Mouse (Mus musculus) urinary bladder, postnatal 36 days (tissue): Measurements from ENCODE around the gene Rfc5.

Experiments
- DNase-seq, 2 experiments: peaks; one replicate each; pipeline ENCODE4 v3.0.0; 2022; ENCODE audit warnings: low spot score in 2 of 2, mixed read lengths in 1 of 2

The Rfc5 gene

GRCm38 (mm10) chr5:117376331-117376761, 12.5 kb downstream of the Rfc5 start:
- DNase-seq, result no peak

DNA sequence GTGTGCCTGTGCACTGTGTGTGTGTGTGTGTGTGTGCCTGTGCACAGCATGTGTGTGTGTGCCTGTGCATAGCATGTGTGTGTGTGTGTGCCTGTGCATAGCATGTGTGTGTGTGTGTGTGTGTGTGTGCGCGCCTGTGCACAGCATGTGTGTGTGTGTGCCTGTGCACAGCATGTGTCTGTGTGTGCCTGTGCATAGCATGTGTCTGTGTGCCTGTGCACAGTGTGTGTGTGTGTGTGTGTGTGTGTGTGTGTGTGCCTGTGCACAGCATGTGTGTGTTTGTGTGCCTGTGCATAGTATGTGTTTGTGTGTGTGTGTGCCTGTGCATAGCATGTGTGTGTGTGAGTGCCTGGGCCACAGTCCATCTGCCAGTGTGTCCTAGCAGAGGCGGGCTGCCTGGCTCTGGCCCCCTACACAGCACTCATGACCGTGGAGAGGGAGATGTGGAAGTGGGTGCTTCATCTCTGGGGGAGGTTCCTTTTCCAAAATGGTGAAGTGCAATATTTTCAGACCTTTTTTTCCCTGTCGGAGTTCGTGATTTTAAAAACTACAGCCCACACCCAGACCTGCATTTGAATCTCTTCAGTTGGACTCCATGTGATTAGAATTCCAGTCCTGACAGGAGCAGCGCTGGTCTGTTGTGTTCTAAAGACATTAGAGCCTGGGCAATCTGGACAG, 14.3 kb downstream of the Rfc5 start:
- DNase-seq, result no peak

DNA sequence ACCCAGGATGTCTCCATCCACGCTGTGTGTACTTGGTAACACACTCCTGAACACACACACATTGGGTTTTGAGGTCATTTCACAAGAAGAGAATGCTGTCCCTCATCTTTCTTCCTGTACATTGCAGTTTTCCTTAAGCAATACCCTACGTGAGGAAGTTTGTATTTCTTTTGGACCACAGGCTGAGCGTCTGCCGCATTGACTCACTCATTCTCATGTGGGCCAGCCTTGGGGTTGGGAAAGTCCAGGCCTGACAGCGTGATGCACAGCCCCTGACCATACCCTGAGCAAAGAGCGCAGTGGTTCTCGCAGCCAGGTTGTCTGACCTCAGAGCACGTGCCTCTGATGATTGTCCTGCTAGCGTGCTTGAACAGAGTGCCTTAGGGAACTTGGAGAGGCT, 15.4 kb downstream of the Rfc5 start:
- no peak for DNase-seq

- no peak for DNase-seq
Measured at GRCm38 (mm10) chr5:117370592-117370991, 18.3 kb downstream of the Rfc5 start.

GRCm38 (mm10) chr5:117367206-117367605, 21.6 kb downstream of the Rfc5 start:
- no peak for DNase-seq

- DNase-seq, result no peak
Measured at GRCm38 (mm10) chr5:117365904-117366561, 22.8 kb downstream of the Rfc5 start.

- DNase-seq, result no peak
Measured at GRCm38 (mm10) chr5:117364821-117365220, 24.0 kb downstream of the Rfc5 start.

GRCm38 (mm10) chr5:117363066-117363782, 25.6 kb downstream of the Rfc5 start:
- DNase-seq, result peak; percentile 61 to 72

DNA sequence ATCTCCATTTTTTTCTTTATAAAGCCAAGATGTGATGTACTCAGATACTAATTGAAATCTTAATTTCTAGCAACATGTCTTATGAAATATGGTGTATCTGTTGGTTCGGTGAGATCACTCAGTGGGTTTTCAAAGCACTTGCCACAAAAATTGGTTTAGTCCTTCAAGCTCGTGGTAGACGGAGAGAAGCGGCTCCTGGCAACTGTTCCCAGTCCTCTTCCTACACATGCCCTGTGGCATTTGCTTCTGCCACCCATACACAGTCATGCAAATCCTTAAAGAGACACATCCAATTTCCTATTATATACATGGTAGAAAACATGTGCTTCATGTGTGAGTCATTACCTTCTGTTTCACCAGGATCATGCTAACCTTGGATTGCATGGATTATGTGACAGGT, 27.3 kb downstream of the Rfc5 start:
- no peak for DNase-seq

DNA sequence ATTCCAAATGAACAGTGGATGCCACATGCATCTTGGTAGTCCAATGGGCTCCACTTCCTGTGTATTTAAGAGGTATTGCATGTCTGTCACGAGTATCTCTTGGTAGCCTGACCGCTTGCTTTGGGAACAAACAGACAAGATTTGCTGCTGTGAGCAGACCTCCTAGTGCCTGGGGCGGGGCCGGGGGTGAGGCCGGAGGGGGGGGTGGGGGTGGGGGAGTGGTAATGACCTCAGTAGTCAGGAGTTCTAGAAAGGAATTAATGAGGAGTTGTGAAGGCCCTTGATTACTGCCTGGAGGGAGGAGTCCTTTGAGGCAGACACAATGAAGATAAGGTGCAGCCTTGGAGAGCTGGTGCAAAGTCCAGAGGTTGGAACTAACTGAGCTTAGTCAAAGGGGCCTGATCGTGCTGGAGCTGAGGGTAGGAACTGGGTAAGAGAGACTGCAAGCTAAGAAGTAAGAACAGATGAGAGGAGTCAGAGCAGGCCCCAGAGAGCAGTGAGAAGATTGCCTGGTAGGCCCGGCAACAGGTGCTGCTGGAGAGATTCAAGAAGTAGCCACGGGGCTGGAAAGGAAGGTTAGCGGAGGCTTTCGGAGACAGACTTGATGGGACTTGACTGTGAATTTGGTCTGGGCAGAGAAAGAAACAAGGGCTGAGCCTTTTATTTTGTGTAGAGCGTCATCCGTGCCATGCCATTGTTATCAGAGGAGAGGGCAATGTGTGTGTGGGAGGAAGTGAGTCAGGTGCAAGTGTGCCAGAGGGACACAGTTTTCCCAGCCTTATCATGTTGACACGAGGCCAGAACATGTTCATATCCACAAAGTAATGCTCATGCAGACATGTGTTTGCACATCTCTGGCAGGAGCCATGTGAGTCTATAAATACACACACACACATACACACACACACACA, 28.0 kb downstream of the Rfc5 start:
- DNase-seq, result peak; percentile 26 to 34

- peak in 1 of 2 experiments; percentile 12 for DNase-seq
Measured at GRCm38 (mm10) chr5:117360228-117360515, 28.7 kb downstream of the Rfc5 start.

- DNase-seq, result no peak
Measured at GRCm38 (mm10) chr5:117359497-117360227, 29.2 kb downstream of the Rfc5 start.

GRCm38 (mm10) chr5:117358725-117359124, 30.1 kb downstream of the Rfc5 start:
- peak; percentile 46 to 60 for DNase-seq

DNA sequence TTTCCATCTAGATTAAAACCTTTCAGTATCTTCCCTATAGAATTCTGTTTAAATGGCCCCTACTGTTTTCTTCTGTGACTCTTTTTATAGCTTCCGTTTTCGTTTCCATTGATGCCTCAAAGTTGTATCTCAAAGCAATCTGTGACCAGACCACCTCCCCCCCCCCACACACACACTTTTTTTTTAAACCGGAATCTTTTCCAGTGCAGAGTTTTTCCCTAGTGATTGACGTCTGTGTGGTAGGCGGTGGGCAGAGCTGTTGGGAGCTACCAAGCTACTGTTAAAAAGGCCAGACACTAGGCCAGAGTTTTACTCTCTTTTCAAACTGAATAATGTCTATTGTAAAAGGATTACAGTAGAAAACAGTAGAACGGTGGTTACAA, 30.6 kb downstream of the Rfc5 start:
- DNase-seq, result no peak

GRCm38 (mm10) chr5:117357478-117358247, 31.2 kb downstream of the Rfc5 start:
- DNase-seq, result peak; percentile 19 to 56

- peak; percentile 68 to 83 for DNase-seq
Measured at GRCm38 (mm10) chr5:117357129-117357477, 31.7 kb downstream of the Rfc5 start, which contains the start of gene Wsb2. Gene Wsb2, plus strand, starts transcription at chr5:117357304.

- peak; percentile 32 to 55 for DNase-seq
Measured at GRCm38 (mm10) chr5:117356365-117357128, 32.3 kb downstream of the Rfc5 start.

DNA sequence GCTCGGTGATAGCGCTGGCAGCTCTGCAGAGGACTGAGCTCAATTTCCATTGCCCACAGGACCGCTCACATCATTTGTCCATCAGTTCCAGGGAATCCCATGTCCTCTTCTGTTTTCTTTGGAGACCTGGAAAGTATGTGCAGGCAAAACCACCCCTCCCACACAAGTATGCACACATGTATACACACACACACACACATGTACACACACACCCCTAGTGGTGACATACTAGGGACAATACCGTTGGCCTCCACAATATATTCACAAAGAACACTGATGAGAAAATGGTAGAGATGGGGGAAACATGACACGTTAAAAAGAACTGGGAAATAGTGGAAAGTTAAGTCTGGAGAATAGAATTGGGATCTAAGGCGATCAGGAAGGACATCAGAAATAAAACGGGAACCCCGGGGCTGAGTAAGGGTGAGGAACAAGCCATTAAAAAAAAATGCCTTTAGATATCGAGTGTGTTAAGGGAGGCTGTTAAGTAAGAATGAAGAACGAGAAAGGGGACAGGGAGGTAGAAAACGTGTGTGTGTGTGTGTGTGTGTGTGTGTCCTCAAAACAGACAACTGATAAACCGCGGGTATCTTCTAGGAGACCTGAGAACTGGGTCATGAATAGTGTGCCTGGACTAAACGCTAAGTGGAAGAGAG, 33.1 kb downstream of the Rfc5 start:
- no peak for DNase-seq

- DNase-seq, result no peak
Measured at GRCm38 (mm10) chr5:117354121-117354520, 34.7 kb downstream of the Rfc5 start.
